Mouse (Mus musculus) kidney, embryonic 15.5 days (tissue): ENCODE results near the gene Enam. TPM values are rescaled to one million over a fixed set of nuclear protein-coding genes. Genes with fewer than 3 reads are reported as not detected.
"Not testable (repeated sequence)": the region's sequence is repeated elsewhere in the genome, so short reads cannot be mapped to it uniquely, and the experiment has no call there.

Experiments
- ATAC-seq: fragments of 200-750 bp; cut with Nextera tagmentation; replicated peaks from 2 replicates; pipeline ENCODE4 v1.8.0; 2017; ENCODE audit warnings: moderate TSS enrichment; ENCODE audit not compliant: low FRiP score
- H3K27ac ChIP-seq: fragments of 300-500 bp; sonication (generic); 2 replicates; pipeline ENCODE4 v1.5.1; 2015; ENCODE audit warnings: mild to moderate bottlenecking, inconsistent platforms
- H3K27me3 ChIP-seq: fragments of 300-500 bp; sonication (generic); 2 replicates; pipeline ENCODE4 v1.6.1; 2015; ENCODE audit warnings: inconsistent platforms
- H3K36me3 ChIP-seq: fragments of 300-500 bp; sonication (generic); 2 replicates; pipeline ENCODE4 v1.6.1; 2015; ENCODE audit warnings: inconsistent platforms
- H3K4me1 ChIP-seq: fragments of 300-500 bp; sonication (generic); 2 replicates; pipeline ENCODE4 v1.6.1; 2015; ENCODE audit warnings: inconsistent platforms
- H3K4me2 ChIP-seq: fragments of 300-500 bp; sonication (generic); 2 replicates; pipeline ENCODE4 v1.6.1; 2015; ENCODE audit warnings: moderate library complexity, mild to moderate bottlenecking, inconsistent platforms
- H3K4me3 ChIP-seq: fragments of 300-500 bp; sonication (generic); replicated peaks from 2 replicates; pipeline ENCODE4 v1.5.1; 2015; ENCODE audit warnings: mild to moderate bottlenecking, inconsistent platforms
- H3K9ac ChIP-seq: fragments of 300-500 bp; sonication (generic); 2 replicates; pipeline ENCODE4 v1.6.1; 2015; ENCODE audit warnings: mild to moderate bottlenecking, inconsistent platforms
- H3K9me3 ChIP-seq: fragments of 300-500 bp; sonication (generic); replicated peaks from 2 replicates; pipeline ENCODE4 v1.6.1; 2016; ENCODE audit warnings: inconsistent platforms
- WGBS: fragments of 180-500 bp; shearing (Covaris S2); methylation state at CpG from one replicate; pipeline ENCODE4 v1.1.7; 2015; ENCODE audit warnings: mixed read lengths; 5-methylcytosine and 5-hydroxymethylcytosine counted together
- polyA plus RNA-seq: library from polyadenylated mRNA; unstranded; fragments of >200 nt; fragmentation: Nextera tagmentation; extraction: Ambion mirVana; gene quantifications from 2 replicates; pipeline ENCODE4 v1.2.1, GENCODE M21; 2015

Enam gene
- polyA plus RNA-seq, 1 experiment from 2014 or later = not detected

GRCm38 (mm10) chr5:88540845-88541244, 53.1 kb downstream of the Enam start:
- no peak overlapping the region for H3K4me3 ChIP-seq
- H3K4me2 ChIP-seq = no peak overlapping the region
- ATAC-seq = no peak
- H3K4me1 ChIP-seq = no peaks in the 10 kb centered on the region
- no peaks in the 10 kb centered on the region for H3K9me3 ChIP-seq
- H3K36me3 ChIP-seq = no peaks in the 10 kb centered on the region
- no peaks in the 10 kb centered on the region for H3K27me3 ChIP-seq
- no peak overlapping the region for H3K9ac ChIP-seq
- no peak overlapping the region for H3K27ac ChIP-seq

GRCm38 (mm10) chr5:88542651-88543282, 55.0 kb downstream of the Enam start:
- Histone ChIP-seq H3K36me3 (no peaks in the 10 kb centered on the region), H3K9ac (no peak overlapping the region), H3K4me1 (no peaks in the 10 kb centered on the region), H3K4me3 (no peak overlapping the region), H3K9me3 (no peaks in the 10 kb centered on the region), H3K4me2 (no peak overlapping the region), H3K27ac (no peak overlapping the region), H3K27me3 (no peaks in the 10 kb centered on the region)
- ATAC-seq = no peak; the same call in 1 of the 2 replicates
- 60% methylated on average over 5 of the region's 5 CpGs for WGBS

GRCm38 (mm10) chr5:88544411-88544810, 56.6 kb downstream of the Enam start:
- 89% methylated on average over 1 of the region's 1 CpGs for WGBS
- ATAC-seq, H3K9me3 ChIP-seq: not testable (repeated sequence)

GRCm38 (mm10) chr5:88545536-88545935, 57.8 kb downstream of the Enam start:
- Histone ChIP-seq H3K9ac (no peak overlapping the region), H3K27ac (no peak overlapping the region), H3K4me3 (no peak overlapping the region), H3K9me3 (no peaks in the 10 kb centered on the region), H3K27me3 (no peaks in the 10 kb centered on the region), H3K4me2 (no peak overlapping the region), H3K4me1 (no peaks in the 10 kb centered on the region), H3K36me3 (no peaks in the 10 kb centered on the region)
- WGBS = 83% methylated on average over 7 of the region's 7 CpGs
- ATAC-seq = no peak

More at GRCm38 (mm10) chr5:88544411-88544810, 56.6 kb downstream of the Enam start:
- H3K4me3 ChIP-seq, H3K27ac ChIP-seq, H3K9ac ChIP-seq, H3K36me3 ChIP-seq, H3K4me1 ChIP-seq, H3K27me3 ChIP-seq, H3K4me2 ChIP-seq: not testable (repeated sequence)

GRCm38 (mm10) chr5:88553271-88554085, 65.7 kb downstream of the Enam start:
- WGBS = 7% methylated on average over 29 of the region's 29 CpGs
- no peaks in the 10 kb centered on the region for H3K27me3 ChIP-seq
- H3K36me3 ChIP-seq = peaks cover 18% of the 10 kb centered on the region
- H3K4me2 ChIP-seq = peak overlapping the region; percentile 71
- H3K9me3 ChIP-seq = no peaks in the 10 kb centered on the region
- H3K27ac ChIP-seq = peak overlapping the region; percentile 97
- peak overlapping the region; percentile 93 for H3K4me3 ChIP-seq
- peak; percentile 75 for ATAC-seq
- peak overlapping the region; percentile 63 for H3K9ac ChIP-seq
- peaks cover 18% of the 10 kb centered on the region for H3K4me1 ChIP-seq

- under 1% methylated on average over 70 of the region's 76 CpGs for WGBS
- H3K4me3 ChIP-seq = peak within 1 kb of the TSS; percentile 93
- no peaks in the 10 kb centered on the region for H3K27me3 ChIP-seq
- peaks cover 18% of the 10 kb centered on the region for H3K4me1 ChIP-seq
- H3K4me2 ChIP-seq = peak within 1 kb of the TSS; percentile 90
- peak; percentile 98 for ATAC-seq
- H3K27ac ChIP-seq = peak within 1 kb of the TSS; percentile 97
- H3K9me3 ChIP-seq = no peaks in the 10 kb centered on the region
- peaks cover 18% of the 10 kb centered on the region for H3K36me3 ChIP-seq
- peak within 1 kb of the TSS; percentile 93 for H3K9ac ChIP-seq
Measured at GRCm38 (mm10) chr5:88554086-88554886, 66.5 kb downstream of the Enam start, which contains the start of gene Utp3. Gene Utp3, plus strand, starts transcription at chr5:88554462.

Other genes starting within 250 kb of the Enam start
- gene Gm7714, start 219.1 kb upstream of the Enam start, polyA plus RNA-seq = not detected in 2 replicates
- gene Prol1, start 170.7 kb upstream of the Enam start, polyA plus RNA-seq = not detected in 2 replicates
- gene Amtn, start 111.9 kb upstream of the Enam start, polyA plus RNA-seq = not detected in 2 replicates
- gene Ambn, start 32.0 kb upstream of the Enam start, polyA plus RNA-seq = 0.08 and 1.2 TPM in 2 replicates
- 0.31 TPM in 1 of 2 replicates, not detected in the other for gene Jchain, start 39.9 kb downstream of the Enam start, polyA plus RNA-seq
- 72.8 and 75.6 TPM in 2 replicates for gene Utp3, start 66.5 kb downstream of the Enam start, polyA plus RNA-seq
- gene Rufy3, start 77.1 kb downstream of the Enam start, polyA plus RNA-seq = 17.7 and 19.3 TPM in 2 replicates
- gene Grsf1, start 188.2 kb downstream of the Enam start, polyA plus RNA-seq = 57.8 and 61.0 TPM in 2 replicates
- 10.1 and 12.1 TPM in 2 replicates for gene Mob1b, start 232.9 kb downstream of the Enam start, polyA plus RNA-seq